Mouse (Mus musculus) forebrain, embryonic 16.5 days (tissue): Measurements from ENCODE around the gene Smyd1. TPM values are rescaled to one million over a fixed set of nuclear protein-coding genes. Genes with fewer than 3 reads are reported as not detected.

Source experiments
- ATAC-seq: fragments of 200-750 bp; cut with Nextera tagmentation; 2 replicates; pipeline ENCODE4 v1.8.0; 2017; ENCODE audit warnings: mild to moderate bottlenecking, moderate library complexity
- H3K27ac ChIP-seq: fragments of 300-500 bp; sonication (generic); 2 replicates; pipeline ENCODE4 v1.5.1; 2014; ENCODE audit warnings: low read length, control low read depth
- H3K27me3 ChIP-seq: fragments of 300-500 bp; sonication (generic); replicated peaks from 2 replicates; pipeline ENCODE4 v1.6.1; 2014; ENCODE audit warnings: low read length; ENCODE audit not compliant: control insufficient read depth, insufficient read depth
- H3K36me3 ChIP-seq: fragments of 300-500 bp; sonication (generic); 2 replicates; pipeline ENCODE4 v1.6.1; 2014; ENCODE audit not compliant: control insufficient read depth, insufficient read depth
- H3K4me1 ChIP-seq: fragments of 300-500 bp; sonication (generic); replicated peaks from 2 replicates; pipeline ENCODE4 v1.6.1; 2014; ENCODE audit warnings: low read length; ENCODE audit not compliant: control insufficient read depth, insufficient read depth
- H3K4me2 ChIP-seq: fragments of 300-500 bp; sonication (generic); 2 replicates; pipeline ENCODE4 v1.6.1; 2014; ENCODE audit warnings: mild to moderate bottlenecking, low read length, control low read depth
- H3K4me3 ChIP-seq: fragments of 300-500 bp; sonication (generic); replicated peaks from 2 replicates; pipeline ENCODE4 v1.5.1; 2014; ENCODE audit warnings: mild to moderate bottlenecking, low read length, control low read depth
- H3K9ac ChIP-seq: fragments of 300-500 bp; sonication (generic); replicated peaks from 2 replicates; pipeline ENCODE4 v1.6.1; 2014; ENCODE audit warnings: low read depth, low read length, control low read depth
- H3K9me3 ChIP-seq: fragments of 300-500 bp; sonication (generic); 2 replicates; pipeline ENCODE4 v1.6.1; 2016; ENCODE audit warnings: low read length; ENCODE audit not compliant: control insufficient read depth
- WGBS: fragments of 180-500 bp; shearing (Covaris S2); extraction: QIAGEN DNeasy Blood & Tissue Kit; methylation state at CpG from one replicate; pipeline ENCODE4 v1.1.7; 2014; 5-methylcytosine and 5-hydroxymethylcytosine counted together
- polyA plus RNA-seq: library from polyadenylated mRNA; unstranded; fragments of >200 nt; fragmentation: Nextera tagmentation; extraction: Ambion mirVana; gene quantifications from 2 replicates; pipeline ENCODE4 v1.2.1, GENCODE M21; 2015

Gene Smyd1
- polyA plus RNA-seq, 1 experiment from 2014 or later: 0.25 TPM

DNA sequence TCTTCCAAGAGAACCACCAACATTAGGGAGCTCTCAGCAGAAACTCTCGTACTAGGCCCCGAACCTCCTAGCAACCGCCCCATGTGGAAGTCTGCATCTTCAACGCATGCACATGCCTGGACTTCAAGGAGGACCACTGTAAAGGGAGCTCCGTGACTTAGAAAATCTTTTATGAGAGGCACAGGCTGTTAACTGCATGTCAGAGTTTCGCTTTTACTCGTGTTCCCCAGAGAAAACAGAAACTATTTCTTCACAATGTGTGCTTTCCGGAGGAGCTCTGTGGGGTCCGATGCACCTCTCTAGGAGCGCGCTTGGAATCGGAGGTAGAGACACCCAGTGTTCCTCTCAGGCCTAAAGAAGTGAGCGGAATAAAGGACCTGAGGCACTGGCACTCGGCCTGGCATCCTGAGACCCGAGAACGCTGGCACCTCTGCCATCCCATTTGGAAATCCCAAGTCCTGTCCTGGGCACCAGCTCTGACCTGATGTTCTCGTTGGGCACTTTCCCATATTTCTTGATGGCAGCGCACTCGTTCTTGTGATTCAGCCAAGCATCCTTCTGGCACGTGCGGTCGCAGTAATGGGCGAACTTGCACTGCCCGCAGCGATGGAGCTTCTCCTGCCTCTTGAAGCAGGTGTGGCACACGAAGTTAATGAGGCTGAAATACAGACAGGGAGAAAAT is 82.8 kb downstream of the Smyd1 start:
- Histone ChIP-seq H3K4me3 (no peak overlapping the region), H3K36me3 (no peaks in the 10 kb centered on the region), H3K4me2 (no peak overlapping the region), H3K4me1 (no peaks in the 10 kb centered on the region), H3K27me3 (no peaks in the 10 kb centered on the region), H3K27ac (no peak overlapping the region), H3K9me3 (no peaks in the 10 kb centered on the region), H3K9ac (no peak overlapping the region)
- 86% methylated on average over 26 of the region's 26 CpGs for WGBS
- no peak for ATAC-seq

DNA sequence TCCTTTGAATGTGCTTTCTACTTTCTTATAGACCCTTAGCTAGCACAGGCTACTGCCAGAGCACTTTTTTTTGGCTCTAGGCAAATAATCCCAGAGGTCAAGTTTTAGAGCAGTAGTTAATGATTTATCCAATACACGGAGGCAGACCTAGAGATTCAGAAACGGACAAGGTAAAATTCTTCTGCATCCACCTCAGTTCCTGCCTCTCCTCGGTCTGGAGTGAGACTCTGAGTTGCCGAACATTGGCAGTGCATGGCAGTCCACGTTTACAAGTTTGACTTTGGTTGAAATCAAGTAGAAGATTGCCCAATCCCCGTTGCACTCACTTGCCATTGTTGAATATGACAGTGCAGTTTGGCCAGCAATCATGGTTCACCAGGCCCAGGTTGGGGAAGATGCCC is 85.0 kb downstream of the Smyd1 start:
- H3K9ac ChIP-seq: no peak overlapping the region
- no peak overlapping the region for H3K4me3 ChIP-seq
- no peak overlapping the region for H3K4me2 ChIP-seq
- H3K9me3 ChIP-seq: no peaks in the 10 kb centered on the region
- no peaks in the 10 kb centered on the region for H3K4me1 ChIP-seq
- H3K36me3 ChIP-seq: no peaks in the 10 kb centered on the region
- no peak for ATAC-seq
- 92% methylated on average over 6 of the region's 6 CpGs for WGBS
- H3K27ac ChIP-seq: no peak overlapping the region
- no peaks in the 10 kb centered on the region for H3K27me3 ChIP-seq

DNA sequence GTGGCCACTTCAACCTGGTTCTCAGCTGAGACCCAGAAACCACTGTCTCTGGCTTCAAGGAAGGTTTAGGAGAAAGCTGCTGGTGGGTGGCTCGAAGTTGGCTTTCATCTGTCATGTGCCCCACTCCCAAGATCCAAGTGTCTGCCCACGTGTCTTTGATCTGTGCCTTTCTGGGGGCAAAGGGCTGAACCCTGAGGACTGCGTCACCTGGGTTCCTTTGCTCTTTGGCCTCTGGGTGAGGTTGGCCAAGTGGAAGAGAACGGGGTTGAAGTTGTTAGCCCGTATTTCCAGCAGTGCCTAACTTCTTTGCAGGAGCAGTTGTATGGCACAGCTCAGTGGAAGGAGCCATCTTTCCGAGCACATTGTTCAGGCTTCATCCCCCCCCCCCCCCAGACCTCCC is 85.5 kb downstream of the Smyd1 start:
- ATAC-seq: no peak
- 87% methylated on average over 6 of the region's 6 CpGs for WGBS
- H3K36me3 ChIP-seq: no peaks in the 10 kb centered on the region
- H3K4me1 ChIP-seq: no peaks in the 10 kb centered on the region
- H3K27me3 ChIP-seq: no peaks in the 10 kb centered on the region
- no peak overlapping the region for H3K9ac ChIP-seq
- H3K4me2 ChIP-seq: no peak overlapping the region
- H3K4me3 ChIP-seq: no peak overlapping the region
- H3K27ac ChIP-seq: no peak overlapping the region
- no peaks in the 10 kb centered on the region for H3K9me3 ChIP-seq

DNA sequence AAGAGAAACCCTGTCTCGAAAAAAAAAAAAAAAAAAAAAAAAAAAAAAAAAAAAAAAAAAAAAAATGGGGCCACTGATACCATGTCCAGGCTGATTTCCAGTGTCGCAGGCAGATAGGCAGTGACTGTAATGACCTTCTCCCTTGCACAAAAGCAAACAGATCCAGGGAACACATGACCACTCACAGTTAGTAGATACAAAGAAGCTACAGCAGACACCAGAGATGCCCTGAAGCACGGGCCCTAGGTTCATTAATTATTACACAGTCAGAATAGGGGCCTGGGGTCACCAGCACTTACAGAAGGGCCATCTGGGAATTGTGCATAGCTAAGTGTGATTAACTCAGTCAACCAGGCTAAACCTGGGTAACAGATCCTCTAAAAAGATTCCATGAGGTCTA is 86.1 kb downstream of the Smyd1 start:
- ATAC-seq: no peak
- WGBS: 83% methylated on average over 3 of the region's 3 CpGs

DNA sequence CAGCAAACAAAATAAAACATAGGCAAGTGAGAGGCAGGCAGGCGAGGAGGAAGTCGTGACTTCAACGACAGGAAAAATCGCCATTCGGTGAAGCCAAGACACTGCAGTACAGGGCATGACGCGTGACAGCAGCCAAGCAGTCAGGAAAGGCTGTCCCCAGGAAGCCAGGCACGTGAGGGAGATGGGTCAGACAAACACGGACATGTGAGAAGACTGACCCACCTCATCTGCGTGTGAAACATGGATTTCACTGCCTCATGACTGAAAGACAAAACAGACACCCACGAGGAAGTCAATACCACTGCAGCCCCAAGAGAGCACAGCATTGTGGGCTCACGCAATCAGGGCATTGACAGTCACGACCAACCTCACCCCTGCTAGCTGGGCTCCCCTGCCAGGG is 86.9 kb downstream of the Smyd1 start:
- H3K4me3 ChIP-seq: no peak overlapping the region
- no peak for ATAC-seq
- 87% methylated on average over 13 of the region's 13 CpGs for WGBS

More for the DNA sequence above, 86.1 kb downstream of the Smyd1 start:
- Histone ChIP-seq H3K4me2 (no peak overlapping the region), H3K9me3 (no peaks in the 10 kb centered on the region), H3K27ac (no peak overlapping the region), H3K27me3 (no peaks in the 10 kb centered on the region), H3K4me1 (no peaks in the 10 kb centered on the region), H3K4me3 (no peak overlapping the region), H3K9ac (no peak overlapping the region), H3K36me3 (no peaks in the 10 kb centered on the region)

DNA sequence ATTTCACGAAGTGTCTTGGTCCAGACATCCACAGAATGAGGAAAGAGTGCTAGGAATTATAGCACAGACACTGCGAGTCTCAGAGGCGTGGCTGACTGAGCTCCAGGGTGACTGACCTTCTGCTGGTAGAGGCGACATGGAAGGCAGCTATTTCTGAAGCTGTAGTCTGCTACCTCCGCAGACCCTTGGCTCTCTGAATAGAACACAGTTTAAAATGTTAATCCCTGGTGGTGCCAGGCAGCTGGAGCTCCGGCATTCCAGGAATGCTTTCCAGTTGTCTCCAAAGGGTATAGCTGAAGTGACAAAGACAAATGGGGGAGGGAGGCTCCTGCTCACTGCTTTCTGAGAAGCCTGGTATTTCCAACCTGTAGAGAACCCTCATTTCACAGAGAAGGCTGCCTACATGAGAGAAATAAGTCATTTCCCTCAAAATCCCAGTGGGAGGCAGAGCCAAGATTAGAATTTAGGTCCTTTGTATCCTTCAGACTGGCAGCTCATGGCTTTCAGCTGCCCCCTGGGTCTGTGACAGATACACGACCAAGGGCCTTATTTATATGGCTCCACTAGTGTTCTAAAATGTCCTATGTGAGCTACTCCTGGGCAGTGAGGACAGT is 94.8 kb downstream of the Smyd1 start:
- ATAC-seq: no peak
- 5% methylated on average over 7 of the region's 7 CpGs for WGBS

More for the DNA sequence above, 86.9 kb downstream of the Smyd1 start:
- H3K27ac ChIP-seq: no peak overlapping the region
- H3K36me3 ChIP-seq: no peaks in the 10 kb centered on the region
- no peak overlapping the region for H3K4me2 ChIP-seq
- H3K9me3 ChIP-seq: no peaks in the 10 kb centered on the region
- H3K9ac ChIP-seq: no peak overlapping the region
- H3K27me3 ChIP-seq: no peaks in the 10 kb centered on the region
- no peaks in the 10 kb centered on the region for H3K4me1 ChIP-seq

DNA sequence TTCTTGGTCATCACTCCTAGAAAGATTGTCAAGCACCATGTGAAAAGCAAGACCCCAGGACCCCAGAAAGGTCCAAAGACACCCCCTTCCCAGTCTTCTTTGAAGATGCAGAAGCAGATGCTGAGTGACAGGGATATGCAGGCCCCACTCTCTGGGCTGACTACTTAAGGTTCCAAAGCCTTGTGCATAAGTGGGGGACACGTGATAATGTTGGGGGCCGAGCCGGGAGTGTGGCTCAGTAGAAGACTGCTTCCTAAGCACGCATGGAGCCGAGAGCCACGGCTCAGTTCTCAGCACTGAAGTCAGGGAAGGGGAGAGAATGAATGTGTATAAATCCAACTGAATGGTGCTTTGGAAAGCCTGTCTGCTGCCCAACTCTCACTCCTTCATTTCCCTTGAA is 95.5 kb downstream of the Smyd1 start:
- Histone ChIP-seq H3K27me3 (no peaks in the 10 kb centered on the region), H3K4me3 (no peak overlapping the region), H3K9me3 (no peaks in the 10 kb centered on the region), H3K27ac (no peak overlapping the region), H3K4me1 (no peaks in the 10 kb centered on the region), H3K4me2 (no peak overlapping the region), H3K36me3 (no peaks in the 10 kb centered on the region), H3K9ac (no peak overlapping the region)
- WGBS: 25% methylated on average over 6 of the region's 6 CpGs
- no peak for ATAC-seq

More for the DNA sequence above, 94.8 kb downstream of the Smyd1 start:
- Histone ChIP-seq H3K9me3 (no peaks in the 10 kb centered on the region), H3K4me2 (no peak overlapping the region), H3K4me3 (no peak overlapping the region), H3K27ac (no peak overlapping the region), H3K36me3 (no peaks in the 10 kb centered on the region), H3K4me1 (no peaks in the 10 kb centered on the region), H3K9ac (no peak overlapping the region), H3K27me3 (no peaks in the 10 kb centered on the region)

DNA sequence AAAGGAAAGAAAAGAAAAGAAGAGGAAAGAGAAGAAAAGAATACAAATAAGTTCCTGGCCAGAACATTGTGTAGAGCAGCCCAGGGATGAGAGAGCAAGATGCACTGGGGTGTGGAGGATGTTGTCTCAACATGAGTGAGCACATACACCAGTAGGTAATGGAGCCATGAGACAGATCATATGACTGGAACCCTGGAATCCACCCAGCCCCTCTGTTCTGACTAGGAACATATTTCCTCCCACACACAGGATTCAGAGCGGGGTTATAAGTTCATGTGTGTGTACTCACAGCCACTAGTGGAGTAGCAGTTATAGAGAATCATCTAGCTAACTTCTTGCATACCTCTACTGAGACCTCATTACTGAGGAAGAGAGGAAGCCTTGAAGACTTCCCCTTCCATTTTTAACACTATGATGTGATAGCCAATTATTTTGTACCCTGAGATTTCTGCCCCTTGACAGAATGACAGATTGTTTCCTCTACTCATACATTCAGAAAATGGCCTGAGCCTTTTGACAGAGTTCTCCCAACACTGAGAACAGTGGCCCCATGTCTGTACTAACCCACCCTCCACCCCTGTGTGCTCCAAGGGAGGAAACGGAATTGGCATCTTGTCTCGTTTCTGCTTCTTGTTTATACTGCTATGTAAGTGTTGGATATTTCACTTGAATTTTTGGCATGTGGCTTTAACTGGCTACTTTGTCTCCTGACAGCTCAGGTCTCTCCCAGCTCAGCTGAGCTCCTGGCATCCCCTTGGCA is 97.7 kb downstream of the Smyd1 start:
- ATAC-seq: no peak
- Histone ChIP-seq H3K36me3 (no peaks in the 10 kb centered on the region), H3K4me2 (no peak overlapping the region), H3K27me3 (no peaks in the 10 kb centered on the region), H3K9ac (no peak overlapping the region), H3K4me1 (no peaks in the 10 kb centered on the region), H3K27ac (no peak overlapping the region), H3K9me3 (no peaks in the 10 kb centered on the region), H3K4me3 (no peak overlapping the region)
- 83% methylated on average over 3 of the region's 3 CpGs for WGBS

DNA sequence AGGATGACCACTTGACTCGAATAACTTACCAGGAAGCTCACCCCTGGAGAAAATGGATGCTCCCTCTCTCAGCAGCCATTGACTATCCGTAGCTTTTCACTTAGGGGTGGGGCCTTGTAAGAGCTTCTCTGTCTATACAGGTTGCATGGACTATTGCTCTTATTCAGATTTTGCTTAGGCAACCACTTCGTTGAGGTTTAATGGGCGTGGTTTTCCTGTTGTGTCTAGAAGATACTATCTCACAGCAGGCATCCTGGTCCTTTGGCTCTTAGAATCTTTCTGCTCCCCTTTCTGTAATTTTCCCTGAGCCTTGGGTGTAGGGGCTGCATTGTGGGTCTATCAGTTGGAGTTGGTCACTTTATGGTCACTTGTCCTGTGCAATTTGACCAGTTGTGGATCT is 100.5 kb downstream of the Smyd1 start:
- WGBS: 82% methylated on average over 4 of the region's 4 CpGs
- H3K9ac ChIP-seq: no peak overlapping the region
- no peak overlapping the region for H3K4me3 ChIP-seq
- H3K4me2 ChIP-seq: no peak overlapping the region
- no peaks in the 10 kb centered on the region for H3K27me3 ChIP-seq
- no peaks in the 10 kb centered on the region for H3K9me3 ChIP-seq
- H3K27ac ChIP-seq: no peak overlapping the region
- H3K36me3 ChIP-seq: no peaks in the 10 kb centered on the region
- no peak for ATAC-seq
- H3K4me1 ChIP-seq: no peaks in the 10 kb centered on the region
